Mouse (Mus musculus) heart, postnatal 0 days (tissue): Measurements from ENCODE around the gene Col19a1.
A peak's percentile ranks its signal among the peaks of the same experiment; 100 is the strongest.

Experiments
- CTCF ChIP-seq: IDR thresholded peaks from 2 replicates; pipeline ENCODE4 v1.5.1; 2016; ENCODE audit warnings: antibody characterized with exemption, control low read depth, low read depth
- EP300 ChIP-seq: IDR thresholded peaks from 2 replicates; pipeline ENCODE4 v1.6.1; 2016; ENCODE audit warnings: antibody characterized with exemption, low read depth

GRCm38 (mm10) chr1:24378125-24378821, 209.0 kb downstream of the Col19a1 start:
- TF ChIP-seq CTCF (peak; percentile 52), EP300 (no peak)
